Mouse (Mus musculus): Measurements from ENCODE around the gene Ip6k1. TPM values are rescaled to one million over a fixed set of nuclear protein-coding genes. Genes with fewer than 3 reads are reported as not detected.

Gene Ip6k1
- polyA plus RNA-seq, 1 experiment = 14.7 TPM

GRCm38 (mm10) chr9:107974491-107975171 lies 27.7 kb upstream of the Ip6k1 start:
- Histone ChIP-seq H3K4me1 (ENCODE audit: control insufficient read depth, insufficient read depth, insufficient read length, low read length) (peaks cover 25% of the 10 kb centered on the region), H3K4me3 (ENCODE audit: insufficient read depth, low read depth, low read length) (no peak overlapping the region), H3K27ac (replicated peaks; ENCODE audit: low read depth, low read length) (peak overlapping the region; percentile 86)

- H3K27ac ChIP-seq (replicated peaks; ENCODE audit: low read depth, low read length) = peak within 1 kb of the TSS; percentile 96
- H3K4me1 ChIP-seq (ENCODE audit: control insufficient read depth, insufficient read depth, insufficient read length, low read length) = peaks cover 24% of the 10 kb centered on the region
- peak within 1 kb of the TSS; percentile 69 for H3K4me3 ChIP-seq (ENCODE audit: insufficient read depth, low read depth, low read length)
Measured at GRCm38 (mm10) chr9:107975399-107976386, 26.6 kb upstream of the Ip6k1 start, which contains the start of gene Uba7. Uba7 (plus strand) TSS chr9:107975505.

DNA sequence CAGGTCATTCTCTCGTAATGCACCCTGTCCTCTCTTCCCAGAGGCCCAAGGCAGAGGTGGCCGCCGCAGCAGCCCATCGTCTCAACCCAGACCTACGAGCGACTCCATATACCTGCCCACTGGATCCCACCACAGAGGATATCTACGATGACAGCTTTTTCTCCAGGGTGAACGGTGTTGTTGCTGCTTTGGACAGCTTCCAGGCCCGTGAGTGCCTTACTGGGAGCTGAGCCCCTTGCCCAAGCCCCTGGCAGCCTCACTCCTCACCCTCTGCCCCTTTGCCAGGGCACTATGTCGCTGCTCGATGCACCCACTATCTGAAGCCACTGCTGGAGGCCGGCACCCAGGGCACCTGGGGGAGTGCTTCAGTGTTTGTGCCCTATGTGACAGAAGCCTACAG lies 23.5 kb upstream of the Ip6k1 start:
- Histone ChIP-seq H3K27ac (replicated peaks; ENCODE audit: low read depth, low read length) (no peak overlapping the region), H3K4me1 (ENCODE audit: control insufficient read depth, insufficient read depth, insufficient read length, low read length) (peaks cover 31% of the 10 kb centered on the region), H3K4me3 (ENCODE audit: insufficient read depth, low read depth, low read length) (no peak overlapping the region)

- Histone ChIP-seq H3K4me1 (ENCODE audit: control insufficient read depth, insufficient read depth, insufficient read length, low read length) (peaks cover 18% of the 10 kb centered on the region), H3K27ac (replicated peaks; ENCODE audit: low read depth, low read length) (peak overlapping the region; percentile 100), H3K4me3 (ENCODE audit: insufficient read depth, low read depth, low read length) (peak overlapping the region; percentile 31)
Measured at GRCm38 (mm10) chr9:107981684-107982605, 20.4 kb upstream of the Ip6k1 start.

DNA sequence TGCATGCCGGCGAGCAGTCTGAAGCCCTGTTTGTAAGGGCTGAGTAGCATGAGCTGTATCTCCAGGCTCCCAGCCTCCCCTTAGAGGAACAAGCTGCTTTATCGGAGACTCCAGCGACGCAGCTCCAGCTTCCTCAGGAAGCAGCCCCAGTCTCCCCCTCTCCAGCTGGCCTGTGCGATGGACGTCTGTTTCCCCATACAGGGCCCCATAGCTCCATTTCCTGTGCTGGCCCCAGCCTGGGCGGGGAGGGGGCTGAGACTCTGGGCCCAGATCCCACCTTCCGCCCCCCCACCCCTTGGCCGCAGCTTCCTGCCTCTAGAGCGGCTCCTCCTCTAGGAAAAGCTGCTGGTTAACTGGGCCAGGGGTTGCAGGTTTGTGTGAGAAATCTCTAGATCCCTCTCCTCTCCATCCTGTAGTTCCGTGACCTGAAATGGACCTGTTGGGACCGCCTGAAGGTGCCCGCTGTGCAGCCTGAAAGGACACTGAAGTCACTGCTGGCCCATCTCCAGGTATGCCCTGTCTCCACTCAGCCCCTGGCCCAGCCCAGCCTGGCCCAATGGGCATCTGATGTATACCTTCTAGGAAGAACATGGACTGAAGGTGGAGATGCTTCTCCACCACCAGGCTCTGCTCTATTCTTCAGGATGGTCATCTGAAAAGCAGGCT lies 19.5 kb upstream of the Ip6k1 start, which contains the start of gene Gm20661:
TSS of gene Gm20661 (plus strand) at position 378 of the 666 bp plus-strand sequence.
- H3K4me3 ChIP-seq (ENCODE audit: insufficient read depth, low read depth, low read length) = peak within 1 kb of the TSS; percentile 93
- peaks cover 18% of the 10 kb centered on the region for H3K4me1 ChIP-seq (ENCODE audit: control insufficient read depth, insufficient read depth, insufficient read length, low read length)
- H3K27ac ChIP-seq (replicated peaks; ENCODE audit: low read depth, low read length) = peak within 1 kb of the TSS; percentile 100

GRCm38 (mm10) chr9:107983421-107983890 lies 18.8 kb upstream of the Ip6k1 start:
- peak overlapping the region; percentile 93 for H3K4me3 ChIP-seq (ENCODE audit: insufficient read depth, low read depth, low read length)
- peaks cover 18% of the 10 kb centered on the region for H3K4me1 ChIP-seq (ENCODE audit: control insufficient read depth, insufficient read depth, insufficient read length, low read length)

GRCm38 (mm10) chr9:107984052-107984753 lies 18.1 kb upstream of the Ip6k1 start:
- H3K4me3 ChIP-seq (ENCODE audit: insufficient read depth, low read depth, low read length) = peak overlapping the region; percentile 93
- peaks cover 18% of the 10 kb centered on the region for H3K4me1 ChIP-seq (ENCODE audit: control insufficient read depth, insufficient read depth, insufficient read length, low read length)
- H3K27ac ChIP-seq (replicated peaks; ENCODE audit: low read depth, low read length) = peak overlapping the region; percentile 100

More at GRCm38 (mm10) chr9:107983421-107983890, 18.8 kb upstream of the Ip6k1 start:
- peak overlapping the region; percentile 100 for H3K27ac ChIP-seq (replicated peaks; ENCODE audit: low read depth, low read length)

DNA sequence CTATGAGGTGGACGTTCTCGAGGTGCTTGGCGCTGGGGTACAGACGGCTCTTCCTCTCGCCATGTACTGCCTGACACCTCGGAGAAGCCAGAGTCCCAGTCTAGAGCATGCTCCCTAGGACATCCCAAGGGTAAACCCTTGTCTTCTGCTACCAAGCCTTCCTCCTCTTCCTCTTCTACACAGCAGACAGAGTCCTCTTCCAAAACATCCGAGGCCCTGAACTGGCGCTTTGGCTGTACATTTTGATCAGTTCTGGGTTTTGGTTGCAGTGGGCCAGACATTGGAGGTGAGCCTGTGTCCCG lies 17.6 kb upstream of the Ip6k1 start:
- Histone ChIP-seq H3K4me1 (ENCODE audit: control insufficient read depth, insufficient read depth, insufficient read length, low read length) (peaks cover 18% of the 10 kb centered on the region), H3K4me3 (ENCODE audit: insufficient read depth, low read depth, low read length) (peak overlapping the region; percentile 93)

DNA sequence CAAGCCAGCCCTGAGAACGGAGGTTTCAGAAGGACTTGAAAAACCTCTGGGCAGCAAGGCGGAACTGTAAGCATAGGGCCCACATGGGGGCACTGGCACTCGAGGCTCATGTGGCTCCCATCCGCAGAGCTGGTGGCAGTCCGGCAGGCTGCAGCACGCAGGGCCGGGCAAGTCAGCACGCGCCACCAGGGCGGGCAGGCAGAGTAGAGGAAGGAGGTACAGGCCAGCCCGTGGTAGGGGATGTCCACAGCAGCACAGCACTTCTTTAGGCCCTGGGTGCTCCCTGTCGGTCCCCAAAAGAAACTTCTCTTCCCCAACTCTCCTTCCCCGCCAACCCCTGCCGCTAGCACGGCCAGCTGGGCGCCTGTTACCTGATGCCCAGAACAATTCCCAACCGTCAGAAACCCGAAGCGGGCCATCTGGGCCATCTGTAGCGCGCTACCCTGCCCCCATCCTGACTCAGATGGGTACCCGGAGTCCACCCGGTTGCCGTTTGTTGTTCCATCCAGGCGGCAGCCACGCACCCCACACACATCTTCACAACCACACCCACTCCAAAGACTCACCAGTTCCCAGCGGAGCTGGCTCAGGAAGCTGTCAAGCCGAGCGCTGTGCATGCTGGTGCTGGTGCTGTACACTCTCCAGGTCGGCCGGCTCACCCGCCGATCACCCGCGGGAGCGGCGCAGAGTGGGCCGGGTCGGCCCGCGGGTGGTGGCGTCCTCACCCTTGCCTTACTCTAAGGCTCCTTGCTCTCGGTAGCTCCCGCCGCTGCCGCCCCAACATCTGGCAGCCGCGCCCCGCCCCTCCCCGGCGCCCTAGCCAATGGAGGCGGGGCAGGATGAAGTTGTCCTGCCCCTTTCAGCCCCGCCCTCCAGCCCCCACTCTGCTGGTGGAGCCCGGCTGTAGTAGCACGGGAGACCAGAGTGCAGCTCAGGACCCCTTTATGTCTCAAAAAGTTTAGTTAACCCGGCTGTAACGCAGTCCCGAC lies 16.9 kb upstream of the Ip6k1 start, which contains the start of gene Inka1:
TSS of gene Inka1 (minus strand) at position 749 of the 989 bp plus-strand sequence.
- Histone ChIP-seq H3K27ac (replicated peaks; ENCODE audit: low read depth, low read length) (peak within 1 kb of the TSS; percentile 100), H3K4me1 (ENCODE audit: control insufficient read depth, insufficient read depth, insufficient read length, low read length) (peaks cover 18% of the 10 kb centered on the region), H3K4me3 (ENCODE audit: insufficient read depth, low read depth, low read length) (peak within 1 kb of the TSS; percentile 93)

More for the DNA sequence above, 17.6 kb upstream of the Ip6k1 start:
- peak overlapping the region; percentile 100 for H3K27ac ChIP-seq (replicated peaks; ENCODE audit: low read depth, low read length)

DNA sequence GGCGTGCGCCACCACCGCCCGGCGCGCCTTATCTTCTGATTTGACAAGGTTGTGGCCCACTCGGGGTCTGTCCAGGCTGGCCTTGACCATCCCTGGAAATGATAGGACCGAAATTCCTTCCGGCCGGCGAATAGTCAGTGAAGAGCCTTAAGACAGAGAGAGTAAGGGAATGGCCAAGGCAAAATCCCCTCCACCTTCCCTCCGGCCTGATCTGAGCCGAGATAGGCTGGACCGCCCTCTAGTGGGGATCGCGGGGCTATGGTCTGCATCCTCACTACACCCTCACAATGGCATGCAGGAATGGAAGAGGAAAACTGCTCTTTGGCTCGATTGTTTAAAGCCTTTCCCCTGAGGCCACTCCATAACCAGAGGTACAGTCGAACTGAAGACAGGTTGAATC lies 15.9 kb upstream of the Ip6k1 start:
- peak overlapping the region; percentile 39 for H3K27ac ChIP-seq (replicated peaks; ENCODE audit: low read depth, low read length)

GRCm38 (mm10) chr9:107987950-107988349 lies 14.4 kb upstream of the Ip6k1 start:
- Histone ChIP-seq H3K27ac (replicated peaks; ENCODE audit: low read depth, low read length) (no peak overlapping the region), H3K4me3 (ENCODE audit: insufficient read depth, low read depth, low read length) (no peak overlapping the region)

More for the DNA sequence above, 15.9 kb upstream of the Ip6k1 start:
- peak overlapping the region; percentile 93 for H3K4me3 ChIP-seq (ENCODE audit: insufficient read depth, low read depth, low read length)
- peaks cover 11% of the 10 kb centered on the region for H3K4me1 ChIP-seq (ENCODE audit: control insufficient read depth, insufficient read depth, insufficient read length, low read length)

DNA sequence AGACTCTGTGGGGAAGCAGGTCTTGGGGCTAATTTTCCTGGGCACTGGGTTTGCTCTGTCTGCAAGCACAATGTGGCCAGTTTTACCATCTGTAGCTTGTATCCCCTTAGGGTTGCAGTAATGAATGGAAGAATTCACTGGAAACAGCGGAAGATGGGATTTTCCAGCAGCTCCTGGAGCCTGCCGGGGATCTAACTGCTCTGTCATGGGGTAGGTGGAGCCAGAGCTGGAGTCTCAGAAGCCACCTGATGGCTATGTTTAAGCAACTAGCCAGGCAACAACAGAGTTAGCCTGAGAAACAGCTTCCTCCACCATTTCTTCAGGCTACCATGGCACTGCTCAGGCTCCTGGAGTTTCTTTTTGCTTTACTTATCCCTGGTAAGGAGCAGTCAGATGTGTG lies 10.1 kb upstream of the Ip6k1 start, which contains the start of gene Cdhr4:
TSS of gene Cdhr4 (plus strand) at position 301 of the 400 bp plus-strand sequence.
- no peak within 1 kb of the TSS for H3K27ac ChIP-seq (replicated peaks; ENCODE audit: low read depth, low read length)
- H3K4me1 ChIP-seq (ENCODE audit: control insufficient read depth, insufficient read depth, insufficient read length, low read length) = no peaks in the 10 kb centered on the region
- no peak within 1 kb of the TSS for H3K4me3 ChIP-seq (ENCODE audit: insufficient read depth, low read depth, low read length)

More at GRCm38 (mm10) chr9:107987950-107988349, 14.4 kb upstream of the Ip6k1 start:
- no peaks in the 10 kb centered on the region for H3K4me1 ChIP-seq (ENCODE audit: control insufficient read depth, insufficient read depth, insufficient read length, low read length)
